Mouse (Mus musculus) forebrain, postnatal 0 days (tissue): ENCODE measurements around the gene Sowaha. TPM values are rescaled to one million over a fixed set of nuclear protein-coding genes. Genes with fewer than 3 reads are reported as not detected.

Experiments
- ATAC-seq: fragments of 200-750 bp; cut with Nextera tagmentation; 2 replicates; pipeline ENCODE4 v1.8.0; 2017; ENCODE audit warnings: mild to moderate bottlenecking, moderate library complexity
- DNase-seq: peaks from one replicate; pipeline ENCODE4 v3.0.0-alpha.2; 2015
- H3K27ac ChIP-seq: fragments of 300-500 bp; sonication (generic); 2 replicates; pipeline ENCODE4 v1.5.1; 2014; ENCODE audit warnings: low read depth, mild to moderate bottlenecking, antibody characterized with exemption, low read length, moderate library complexity, mixed read lengths
- H3K27me3 ChIP-seq: fragments of 300-500 bp; sonication (generic); 2 replicates; pipeline ENCODE4 v1.6.1; 2014; ENCODE audit warnings: mild to moderate bottlenecking, low read length, mixed read lengths; ENCODE audit not compliant: insufficient read depth
- H3K36me3 ChIP-seq: fragments of 300-500 bp; sonication (generic); 2 replicates; pipeline ENCODE4 v1.6.1; 2014; ENCODE audit warnings: mild to moderate bottlenecking, moderate library complexity; ENCODE audit not compliant: insufficient read depth
- H3K4me1 ChIP-seq: fragments of 300-500 bp; sonication (generic); 2 replicates; pipeline ENCODE4 v1.6.1; 2014; ENCODE audit warnings: antibody characterized with exemption; ENCODE audit not compliant: insufficient read depth
- H3K4me2 ChIP-seq: fragments of 300-500 bp; sonication (generic); 2 replicates; pipeline ENCODE4 v1.6.1; 2014; ENCODE audit warnings: low read depth, mild to moderate bottlenecking, moderate library complexity
- H3K4me3 ChIP-seq: fragments of 300-500 bp; sonication (generic); 2 replicates; pipeline ENCODE4 v1.5.1; 2014; ENCODE audit warnings: low read depth, low read length, mixed read lengths
- H3K9ac ChIP-seq: fragments of 300-500 bp; sonication (generic); 2 replicates; pipeline ENCODE4 v1.6.1; 2014; ENCODE audit warnings: mild to moderate bottlenecking
- H3K9me3 ChIP-seq: fragments of 300-500 bp; sonication (generic); 2 replicates; pipeline ENCODE4 v1.6.1; 2016; ENCODE audit warnings: low read length
- CTCF ChIP-seq: sonication (generic); IDR thresholded peaks from 2 replicates; pipeline ENCODE4 v1.5.1; 2016; ENCODE audit warnings: antibody characterized with exemption, control low read depth, low read depth
- WGBS: fragments of 180-500 bp; shearing (Covaris S2); extraction: QIAGEN DNeasy Blood & Tissue Kit; methylation state at CpG from one replicate; pipeline ENCODE4 v1.1.7; 2014; 5-methylcytosine and 5-hydroxymethylcytosine counted together
- polyA plus RNA-seq: library from polyadenylated mRNA; unstranded; fragments of >200 nt; fragmentation: Nextera tagmentation; extraction: Ambion mirVana; gene quantifications from 2 replicates; pipeline ENCODE4 v1.2.1, GENCODE M21; 2015
- total RNA-seq: library from RNA; depleted of rRNA; stranded (reverse); fragments of >200 nt; gene quantifications from 2 replicates; pipeline ENCODE4 v1.2.3, GENCODE M21; 2014

Gene Sowaha
- total and polyA plus RNA-seq, 2 experiments from 2014 or later, result 7.9 to 13.5 TPM

- 58% methylated on average over 12 of the region's 12 CpGs for WGBS
- no peaks in the 10 kb centered on the region for H3K27me3 ChIP-seq
- no peak overlapping the region for H3K4me2 ChIP-seq
- no peaks in the 10 kb centered on the region for H3K36me3 ChIP-seq
- H3K4me3 ChIP-seq, result no peak overlapping the region
- ATAC-seq (no peak), DNase-seq (no peak)
- H3K27ac ChIP-seq, result no peak overlapping the region
- H3K4me1 ChIP-seq, result no peaks in the 10 kb centered on the region
- H3K9ac ChIP-seq, result no peak overlapping the region
- no peaks in the 10 kb centered on the region for H3K9me3 ChIP-seq
- TF ChIP-seq CTCF, result no peak
Measured at GRCm38 (mm10) chr11:53441921-53442320, 38.2 kb downstream of the Sowaha start.

GRCm38 (mm10) chr11:53436338-53436737 is 43.7 kb downstream of the Sowaha start:
- DNase-seq (no peak), ATAC-seq (no peak)
- Histone ChIP-seq H3K9me3 (no peaks in the 10 kb centered on the region), H3K36me3 (no peaks in the 10 kb centered on the region), H3K4me3 (no peak overlapping the region), H3K4me1 (no peaks in the 10 kb centered on the region), H3K4me2 (no peak overlapping the region), H3K9ac (no peak overlapping the region), H3K27me3 (no peaks in the 10 kb centered on the region), H3K27ac (no peak overlapping the region)
- TF ChIP-seq CTCF, result no peak
- 93% methylated on average over 6 of the region's 6 CpGs for WGBS

GRCm38 (mm10) chr11:53435504-53435903 is 44.6 kb downstream of the Sowaha start:
- WGBS, result 87% methylated on average over 8 of the region's 8 CpGs
- no peak for ATAC-seq
- DNase-seq, result no peak
- H3K4me1 ChIP-seq, result no peaks in the 10 kb centered on the region
- H3K36me3 ChIP-seq, result no peaks in the 10 kb centered on the region
- H3K9ac ChIP-seq, result no peak overlapping the region
- no peaks in the 10 kb centered on the region for H3K9me3 ChIP-seq
- no peak overlapping the region for H3K27ac ChIP-seq
- no peak overlapping the region for H3K4me2 ChIP-seq
- no peak for TF ChIP-seq CTCF
- H3K27me3 ChIP-seq, result no peaks in the 10 kb centered on the region
- H3K4me3 ChIP-seq, result no peak overlapping the region

GRCm38 (mm10) chr11:53433057-53433456 is 47.0 kb downstream of the Sowaha start:
- Histone ChIP-seq H3K36me3 (peaks cover 8% of the 10 kb centered on the region; the same call in 1 of the 2 replicates), H3K27me3 (no peaks in the 10 kb centered on the region), H3K4me2 (no peak overlapping the region), H3K4me1 (no peaks in the 10 kb centered on the region), H3K27ac (no peak overlapping the region), H3K9ac (no peak overlapping the region), H3K9me3 (no peaks in the 10 kb centered on the region), H3K4me3 (no peak overlapping the region)
- 71% methylated on average over 6 of the region's 6 CpGs for WGBS
- no peak for TF ChIP-seq CTCF
- DNase-seq (no peak), ATAC-seq (no peak)

- Histone ChIP-seq H3K27me3 (no peaks in the 10 kb centered on the region), H3K4me1 (no peaks in the 10 kb centered on the region), H3K9ac (peak overlapping the region; percentile 75), H3K4me3 (peak overlapping the region; percentile 69), H3K36me3 (peaks cover 8% of the 10 kb centered on the region; the same call in 1 of the 2 replicates), H3K4me2 (peak overlapping the region; percentile 74), H3K9me3 (no peaks in the 10 kb centered on the region), H3K27ac (peak overlapping the region; percentile 83)
- 11% methylated on average over 9 of the region's 9 CpGs for WGBS
- peak; percentile 14 for ATAC-seq
- no peak for TF ChIP-seq CTCF
- no peak for DNase-seq
Measured at GRCm38 (mm10) chr11:53431347-53432056, 48.6 kb downstream of the Sowaha start.

GRCm38 (mm10) chr11:53430670-53431346 is 49.3 kb downstream of the Sowaha start, which contains the start of the genes Uqcrq and Gdf9:
Uqcrq (minus strand) TSS chr11:53430831.
Gdf9 (plus strand) TSS chr11:53431023.
- Histone ChIP-seq H3K27ac (peak within 1 kb of the TSS; percentile 83), H3K36me3 (peaks cover 8% of the 10 kb centered on the region; the same call in 1 of the 2 replicates), H3K4me1 (no peaks in the 10 kb centered on the region), H3K9ac (peak within 1 kb of the TSS; percentile 75), H3K9me3 (no peaks in the 10 kb centered on the region), H3K27me3 (no peaks in the 10 kb centered on the region), H3K4me2 (peak within 1 kb of the TSS; percentile 74), H3K4me3 (peak within 1 kb of the TSS; percentile 69)
- WGBS, result 1% methylated on average over 44 of the region's 44 CpGs
- ATAC-seq (peak; percentile 96), DNase-seq (peak; percentile 99)
- no peak for TF ChIP-seq CTCF

- WGBS, result 3% methylated on average over 34 of the region's 34 CpGs
- H3K36me3 ChIP-seq, result peaks cover 8% of the 10 kb centered on the region; the same call in 1 of the 2 replicates
- H3K27ac ChIP-seq, result peak overlapping the region; percentile 83
- peak overlapping the region; percentile 69 for H3K4me3 ChIP-seq
- H3K9me3 ChIP-seq, result no peaks in the 10 kb centered on the region
- H3K4me1 ChIP-seq, result no peaks in the 10 kb centered on the region
- peak overlapping the region; percentile 75 for H3K9ac ChIP-seq
- ATAC-seq (peak; percentile 74), DNase-seq (no peak)
- H3K27me3 ChIP-seq, result no peaks in the 10 kb centered on the region
- peak overlapping the region; percentile 74 for H3K4me2 ChIP-seq
- no peak; the same call in 1 of the 2 replicates for TF ChIP-seq CTCF
Measured at GRCm38 (mm10) chr11:53430300-53430669, 49.8 kb downstream of the Sowaha start.
